Mouse (Mus musculus) gastrocnemius, adult 8-10 months (tissue): ENCODE results near the gene Prdm1. TPM values are rescaled to one million over a fixed set of nuclear protein-coding genes. Genes with fewer than 3 reads are reported as not detected.
A peak's percentile ranks its signal among the peaks of the same experiment; 100 is the strongest.

Experiments used
- DNase-seq, 2 experiments: peaks; one replicate each; pipeline ENCODE4 v3.0.0; 2022; ENCODE audit warnings: low spot score in 2 of 2
- total RNA-seq, 4 experiments: library from RNA; stranded (reverse); gene quantifications; 2 replicates each; pipeline ENCODE4 v1.2.4; 2022

Gene Prdm1
- total RNA-seq, 4 experiments from 2014 or later = 0.31 to 0.73 (median 0.40) TPM

DNA sequence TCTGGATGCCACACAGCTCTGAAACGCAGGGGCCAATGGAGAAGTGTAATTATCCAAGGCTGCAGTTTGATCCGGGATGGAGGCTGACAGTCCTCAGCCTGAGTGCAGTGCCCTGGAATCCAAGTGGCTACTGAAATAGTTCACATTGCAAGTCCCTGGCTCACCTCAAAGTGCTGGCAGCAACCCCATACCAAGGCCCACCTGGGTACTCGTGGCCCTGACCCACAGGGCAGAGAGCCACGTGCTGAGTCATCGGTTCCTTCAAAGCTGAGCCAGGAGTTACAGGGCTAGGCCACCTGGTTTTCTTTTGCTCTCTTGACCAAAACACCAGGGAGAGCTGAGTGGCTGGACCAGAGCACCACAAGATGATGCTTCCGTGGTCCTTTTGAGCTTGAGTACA, 103.3 kb downstream of the Prdm1 start:
- no peak for DNase-seq

DNA sequence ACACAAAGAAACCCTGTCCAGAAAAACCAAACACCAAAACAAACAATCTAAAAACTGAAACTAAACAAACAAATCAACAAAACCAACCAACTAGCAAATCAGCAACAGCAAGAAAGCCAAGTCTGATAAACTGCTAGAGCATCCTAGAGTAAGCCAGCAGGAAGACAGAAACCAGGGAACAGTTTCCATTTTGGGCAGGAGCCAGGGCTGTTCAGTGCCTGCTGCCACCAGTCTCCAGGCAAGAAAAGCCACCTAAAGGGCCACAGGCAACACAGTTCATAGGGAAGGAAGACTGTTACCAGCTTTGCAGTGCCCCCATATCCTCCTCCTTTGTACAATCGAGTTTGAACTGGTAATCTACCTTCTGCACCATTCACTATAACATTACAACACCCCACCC, 106.4 kb downstream of the Prdm1 start:
- no peak for DNase-seq

DNA sequence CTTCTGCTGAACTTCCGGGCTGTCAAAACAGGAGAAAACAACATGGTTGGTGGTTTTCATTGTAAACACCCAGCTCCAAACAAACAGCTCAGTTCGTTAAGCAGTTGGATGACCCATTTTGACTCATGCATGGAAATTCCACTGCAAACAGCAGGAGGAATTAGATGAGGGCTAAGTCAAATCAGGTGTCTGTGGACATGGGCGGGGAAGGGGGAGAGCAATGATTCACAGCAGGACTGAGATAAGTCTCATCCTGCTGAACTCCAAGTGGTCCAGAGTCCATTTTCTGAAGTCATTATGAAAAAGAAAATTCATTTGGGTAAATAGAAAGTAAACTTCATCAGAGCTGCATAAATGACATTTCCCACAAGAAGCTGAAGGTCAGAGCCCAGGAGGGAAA, 108.1 kb downstream of the Prdm1 start:
- DNase-seq = no peak

DNA sequence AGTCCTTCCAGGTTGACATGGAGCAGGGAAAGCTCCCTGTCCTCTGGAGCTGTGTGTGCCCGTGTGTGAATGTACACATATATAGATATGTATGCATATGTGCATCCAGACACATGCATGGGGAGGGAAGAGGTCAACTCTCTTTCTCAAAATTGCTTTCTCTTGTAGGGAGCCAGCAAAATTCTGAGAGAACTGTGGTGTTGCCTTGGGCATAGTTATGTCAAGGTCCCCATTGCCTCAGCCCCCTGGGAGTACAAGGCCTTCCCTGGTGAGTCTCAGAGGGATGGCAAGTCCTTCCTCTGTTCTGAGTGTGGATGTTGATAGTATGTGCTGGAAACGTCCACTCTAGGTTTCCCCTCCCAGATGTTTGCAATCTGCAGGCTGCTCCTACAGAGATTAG, 109.4 kb downstream of the Prdm1 start:
- DNase-seq = no peak

DNA sequence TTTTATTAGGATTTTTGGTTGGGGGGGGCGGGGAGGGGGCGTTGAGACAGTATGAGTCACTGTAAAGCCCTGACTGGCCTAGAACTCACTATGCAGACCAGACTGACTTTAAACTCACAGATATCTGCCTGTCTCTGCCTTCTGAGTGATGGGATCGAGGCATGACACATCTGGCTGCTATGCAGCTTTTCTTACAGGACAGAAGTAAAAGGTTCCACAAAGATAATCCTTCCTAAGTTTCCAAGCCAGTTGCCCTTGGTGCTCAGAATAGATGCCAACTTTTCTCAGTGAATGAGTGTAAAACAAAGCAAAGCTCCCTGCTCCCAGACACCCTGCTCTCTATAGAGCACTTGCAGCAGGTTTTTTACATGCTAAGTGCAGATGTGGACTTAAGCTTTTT, 112.7 kb downstream of the Prdm1 start:
- DNase-seq = no peak

DNA sequence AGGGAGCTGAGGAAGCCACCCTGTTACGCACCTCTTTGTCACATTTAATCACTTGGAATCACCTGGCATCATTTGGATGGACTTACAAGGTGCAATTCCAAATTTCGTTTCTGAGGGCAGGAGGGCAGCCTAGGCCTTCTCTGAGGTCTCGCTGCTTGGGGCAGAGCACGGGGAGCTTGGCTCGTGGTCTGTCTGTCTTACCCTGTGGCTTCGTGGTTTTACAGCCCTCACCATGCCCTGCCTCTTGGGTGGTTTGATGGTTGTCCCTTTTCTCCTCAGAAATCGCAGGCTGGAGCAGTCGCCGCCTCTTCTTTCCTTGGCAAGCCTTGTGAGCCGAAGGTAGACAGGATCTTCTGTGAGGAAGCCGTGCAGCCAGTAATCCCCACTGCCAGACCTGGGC, 118.3 kb downstream of the Prdm1 start:
- no peak for DNase-seq

DNA sequence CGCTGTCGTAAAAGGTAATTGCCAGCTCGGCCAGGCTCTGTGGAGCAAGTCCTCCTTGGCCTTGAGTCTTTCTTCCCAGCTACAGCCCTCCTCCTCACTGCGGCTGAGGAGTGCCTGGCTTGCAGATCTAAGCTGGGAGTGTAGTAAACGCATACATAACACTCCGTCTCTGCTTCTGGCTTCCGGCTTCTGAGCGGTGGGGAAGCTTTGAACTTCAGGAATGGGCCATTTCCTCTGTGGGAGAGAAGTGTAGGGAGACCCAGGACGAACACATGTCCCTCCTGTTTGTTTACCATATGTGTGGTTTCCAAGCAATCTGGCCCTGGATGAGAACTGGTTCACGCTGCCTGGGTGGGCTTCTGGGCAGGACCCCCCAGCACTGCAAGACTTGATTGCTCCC, 119.2 kb downstream of the Prdm1 start:
- DNase-seq = no peak

DNA sequence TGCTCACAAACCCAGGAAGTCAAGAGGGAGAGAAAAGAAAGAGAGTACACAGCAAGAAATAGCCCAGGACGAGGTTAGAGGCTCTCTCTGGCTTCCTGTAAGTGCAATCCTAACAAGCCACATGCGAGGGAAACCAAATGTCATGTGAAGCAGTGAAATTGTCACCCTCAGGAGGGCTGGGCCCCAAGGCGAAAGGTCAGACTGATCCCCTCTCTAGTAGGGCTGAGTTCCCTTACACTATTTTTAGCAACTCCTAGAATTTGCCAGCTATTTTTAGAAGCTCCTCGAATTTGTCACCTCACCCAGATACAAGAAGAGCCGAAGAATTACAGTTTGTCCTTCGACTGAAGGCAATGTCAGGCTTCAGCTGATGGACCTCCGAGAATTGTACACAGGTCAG, 124.9 kb downstream of the Prdm1 start:
- DNase-seq = peak; percentile 12 to 37

DNA sequence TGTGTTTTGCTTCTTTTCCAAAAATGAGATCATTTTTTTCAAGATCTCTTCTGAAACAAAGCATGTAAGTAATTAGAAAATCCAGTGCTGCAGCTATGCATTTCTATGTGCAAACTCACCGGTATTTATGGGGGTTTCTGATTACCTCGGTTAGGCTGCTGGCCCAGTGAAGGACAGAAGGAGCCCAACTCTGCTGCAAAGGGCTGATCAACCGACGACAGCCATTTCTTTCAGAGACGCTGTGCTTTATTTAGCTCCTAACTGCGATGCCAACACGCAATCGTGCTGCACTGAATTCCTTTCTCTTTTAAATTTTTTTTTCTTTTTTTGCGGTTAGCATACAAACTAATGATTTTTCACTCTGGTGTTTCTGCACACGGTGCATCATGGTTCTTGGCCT, 126.7 kb downstream of the Prdm1 start:
- no peak for DNase-seq

DNA sequence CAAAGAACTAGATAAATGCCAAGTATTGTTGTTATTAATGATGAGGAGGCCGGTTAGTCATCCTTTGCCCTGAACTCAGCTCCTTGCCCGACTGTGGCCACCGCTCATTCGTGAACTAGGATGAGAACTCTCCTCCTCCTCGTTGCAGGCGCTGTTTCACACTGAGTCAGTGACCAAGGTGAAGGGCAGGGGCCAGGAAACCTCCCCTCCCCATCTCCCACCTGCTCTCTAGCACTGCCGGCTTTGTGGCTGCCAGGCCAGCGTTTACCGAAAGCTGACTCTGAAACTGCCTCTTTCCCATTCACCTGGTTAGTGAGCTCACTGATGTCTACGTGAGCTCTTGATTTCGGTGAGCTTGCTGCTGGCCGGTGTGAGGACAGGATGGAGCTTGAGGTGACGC, 127.7 kb downstream of the Prdm1 start:
- no peak for DNase-seq

DNA sequence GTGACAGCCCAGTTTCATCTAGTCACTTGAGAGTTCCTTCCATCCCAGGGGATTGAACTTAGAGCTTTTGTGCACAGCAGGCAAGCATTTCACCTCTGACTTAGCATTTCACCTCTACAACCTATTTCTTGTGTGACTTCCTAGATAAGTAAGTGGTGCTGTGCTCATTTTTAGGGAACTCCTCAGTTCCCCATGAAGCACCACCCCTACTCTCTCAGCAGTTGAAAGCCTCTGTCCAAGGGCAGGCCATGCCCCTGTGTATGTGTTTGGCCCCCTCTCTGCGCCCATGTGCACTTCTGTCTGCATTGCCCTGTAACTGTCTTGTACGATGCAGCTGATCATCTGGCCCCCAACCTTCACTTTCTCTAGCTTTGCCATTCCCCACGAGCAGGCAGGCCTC, 128.2 kb downstream of the Prdm1 start:
- no peak for DNase-seq

DNA sequence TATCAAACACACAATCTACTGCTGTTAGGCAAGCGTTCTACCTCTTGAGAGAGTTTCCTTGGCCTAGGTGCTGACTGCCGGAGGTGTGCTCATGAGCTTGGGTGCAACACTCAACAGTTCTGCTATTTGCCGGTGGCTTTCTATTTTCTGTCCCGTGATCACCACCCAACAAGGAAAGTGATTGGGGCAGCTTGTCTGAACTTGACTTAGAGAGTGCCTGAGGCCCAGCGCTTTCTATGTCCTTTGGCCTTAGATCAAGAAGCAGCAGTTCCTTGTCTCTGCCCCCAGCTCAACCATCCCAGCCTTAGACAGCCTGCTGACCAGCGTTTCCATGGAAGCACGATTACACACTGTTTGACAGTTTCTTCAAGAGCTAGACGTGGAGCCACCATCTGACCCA, 135.4 kb downstream of the Prdm1 start:
- no peak for DNase-seq

DNA sequence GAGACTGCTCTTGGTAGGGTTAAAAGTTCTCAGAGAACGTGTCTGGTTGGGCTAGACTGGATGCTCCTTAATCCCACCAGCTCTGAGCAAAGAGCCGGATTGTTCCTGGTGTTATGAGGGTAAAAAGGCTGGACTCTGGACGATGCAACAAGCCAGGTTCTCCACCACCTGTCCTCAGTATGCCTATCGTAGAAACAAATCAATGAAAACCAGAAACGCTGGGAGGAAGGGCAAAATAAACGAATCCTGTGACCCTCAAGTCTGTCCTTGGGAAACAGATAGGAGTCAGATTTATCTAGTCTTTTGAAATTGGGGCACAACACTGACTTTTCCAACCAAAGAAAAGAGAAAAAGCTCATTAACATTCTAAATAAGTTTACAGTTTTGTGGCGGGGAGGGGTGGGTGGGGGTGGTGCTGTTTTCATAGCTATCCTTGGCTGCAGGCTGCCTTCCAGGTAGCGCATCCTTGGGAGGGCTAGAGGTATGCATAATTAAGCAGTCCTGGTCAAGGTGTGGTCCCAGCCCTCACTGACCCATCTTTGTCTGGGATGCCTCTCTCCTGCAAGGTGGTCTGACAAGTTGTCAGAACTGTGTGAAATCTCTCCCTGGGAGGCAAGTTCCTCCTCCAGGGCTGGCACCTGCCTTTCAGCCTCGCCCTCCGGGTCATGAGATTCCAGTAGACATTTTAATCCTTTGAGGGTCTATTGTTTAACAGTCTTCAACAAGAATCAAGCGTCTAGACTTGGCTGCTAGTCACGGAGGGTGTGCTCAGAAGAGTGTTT, 136.6 kb downstream of the Prdm1 start:
- no peak for DNase-seq

DNA sequence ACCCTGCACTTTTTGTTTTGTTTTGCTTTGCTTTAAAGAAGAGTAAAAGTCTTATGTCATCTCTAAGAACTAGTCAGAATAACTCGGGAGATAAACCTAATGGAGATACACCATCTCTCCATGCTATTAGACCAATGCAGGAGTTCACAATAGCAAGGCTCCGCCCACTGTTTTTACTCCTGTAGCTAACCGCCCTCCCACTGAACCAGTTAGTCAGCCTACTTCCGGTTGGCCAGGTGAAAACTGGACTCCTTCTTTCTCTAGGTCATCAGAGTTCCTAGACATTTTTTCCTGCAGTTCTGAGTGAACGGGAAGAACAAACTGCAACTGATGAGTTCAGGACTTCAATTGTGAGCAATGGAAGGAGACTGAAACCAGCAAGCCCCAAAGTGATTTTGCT, 138.0 kb downstream of the Prdm1 start:
- DNase-seq = no peak

DNA sequence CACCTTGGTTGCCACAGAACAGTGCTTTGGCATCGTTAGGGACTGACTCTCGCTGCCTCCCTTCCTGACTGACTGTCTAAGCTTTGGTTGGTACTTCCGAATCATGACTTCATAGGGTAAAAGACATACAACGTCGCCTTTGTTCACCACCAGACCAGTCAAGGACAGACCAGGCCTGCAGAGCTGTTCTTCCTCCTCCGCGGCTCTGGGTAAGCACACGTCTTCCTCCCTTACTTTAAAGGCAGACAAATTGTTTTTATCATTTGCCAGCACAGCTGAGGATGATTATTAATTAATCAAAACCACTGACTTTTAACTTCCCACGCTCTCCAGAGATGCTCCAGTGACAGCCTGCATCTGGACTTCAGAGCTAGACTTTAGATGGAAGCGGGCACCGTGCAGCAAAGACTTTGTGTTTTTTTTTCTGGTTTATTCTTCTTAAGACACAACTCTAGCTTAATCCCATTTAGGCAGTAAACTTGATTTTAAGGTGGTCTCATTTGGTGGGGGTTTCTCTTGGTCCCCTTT, 139.5 kb downstream of the Prdm1 start:
- DNase-seq = no peak
